Mouse (Mus musculus): ENCODE results near the gene Hoxa3.

GRCm38 (mm10) chr6:52173648-52174047 lies 39.5 kb downstream of the Hoxa3 start:
- TF ChIP-seq GATA1 (IDR thresholded peaks at IDR 0.05; ENCODE audit: low read length) = no peak
- no peak for TF ChIP-seq TAL1 (IDR thresholded peaks at IDR 0.05; ENCODE audit: low read length)

All from erythroblast, embryonic 14.5 days (primary cell).